Mouse (Mus musculus) retina, postnatal 1 day (tissue): ENCODE data around the gene Gpd1.

ENCODE experiments used
- DNase-seq: peaks from one replicate; pipeline ENCODE4 v3.0.0-alpha.2; 2012

The Gpd1 gene

DNA sequence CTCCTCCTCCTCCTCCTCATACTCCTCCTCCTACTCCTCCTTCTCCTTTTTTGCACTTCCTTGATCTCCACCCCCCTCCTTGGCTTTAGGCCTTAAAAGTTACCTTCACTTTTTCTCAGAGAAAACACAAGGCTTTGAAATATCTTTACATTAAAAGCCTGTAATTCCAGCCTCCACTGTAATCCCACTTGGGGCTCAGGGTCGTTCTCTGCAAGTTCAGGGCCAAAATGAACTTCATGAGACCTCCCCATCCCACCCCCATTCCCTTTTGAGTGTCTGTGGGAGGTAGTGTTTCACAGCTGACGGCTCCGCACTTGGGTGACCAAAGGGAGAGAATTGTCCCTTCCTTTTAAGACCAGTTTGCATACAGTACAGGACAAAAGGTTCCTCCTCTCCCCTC, 55.6 kb downstream of the Gpd1 start:
- peak; percentile 6 for DNase-seq
